Mouse (Mus musculus): ENCODE measurements around the gene Rd3l. TPM values are rescaled to one million over a fixed set of nuclear protein-coding genes. Genes with fewer than 3 reads are reported as not detected.

The Rd3l gene
- polyA plus RNA-seq (2017; shearing (Covaris generic)): not detected

GRCm38 (mm10) chr12:111980887-111981367, at the start of gene Rd3l:
Gene Rd3l (minus strand): TSS chr12:111981317.

GRCm38 (mm10) chr12:111971231-111971686, 9.9 kb downstream of the Rd3l start, which contains the start of gene Tdrd9:
Gene Tdrd9 (plus strand): TSS chr12:111971559.

GRCm38 (mm10) chr12:111966683-111967173, 14.4 kb downstream of the Rd3l start, which contains the start of gene Atp5mpl:
Gene Atp5mpl (minus strand): TSS chr12:111966977.

Other genes with a start within 250 kb of the Rd3l start
- 19.3 TPM for gene Klc1, start 222.5 kb downstream of the Rd3l start, polyA plus RNA-seq (2017; shearing (Covaris generic))
- gene Xrcc3, start 167.4 kb downstream of the Rd3l start, polyA plus RNA-seq (2017; shearing (Covaris generic)): 4.5 TPM
- gene Zfyve21, start 167.1 kb downstream of the Rd3l start, polyA plus RNA-seq (2017; shearing (Covaris generic)): 10.0 TPM
- gene Ppp1r13b, start 73.2 kb downstream of the Rd3l start, polyA plus RNA-seq (2017; shearing (Covaris generic)): 4.6 TPM
- gene Atp5mpl, start 14.3 kb downstream of the Rd3l start, polyA plus RNA-seq (2017; shearing (Covaris generic)): 242 TPM
- not detected for gene Tdrd9, start 9.8 kb downstream of the Rd3l start, polyA plus RNA-seq (2017; shearing (Covaris generic))
- gene Aspg, start 125.4 kb upstream of the Rd3l start, polyA plus RNA-seq (2017; shearing (Covaris generic)): not detected
- not detected for gene Kif26a, start 164.9 kb upstream of the Rd3l start, polyA plus RNA-seq (2017; shearing (Covaris generic))